9 mouse cellular contexts compared by ENCODE assay signal in the genomic region with DNA sequence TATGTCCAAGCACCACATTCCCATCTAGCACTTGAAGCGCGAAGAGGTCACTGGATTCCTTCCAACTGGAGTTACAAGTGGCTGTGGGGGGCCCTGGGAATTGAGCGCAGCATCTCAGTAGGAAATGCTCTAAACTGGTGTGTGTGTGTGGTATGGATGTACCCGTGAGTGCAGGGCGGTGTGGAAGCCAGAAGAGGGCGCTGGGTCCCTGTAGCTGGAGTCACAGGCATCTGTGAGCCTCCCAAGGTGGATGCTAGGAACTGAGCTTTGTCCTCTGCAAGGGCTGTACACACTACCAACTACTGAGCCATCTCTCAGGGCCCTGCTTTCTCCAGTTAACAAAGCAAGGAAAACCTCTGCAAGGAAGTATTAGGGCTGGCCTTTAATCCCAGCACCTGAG. TPM values are rescaled to one million over a fixed set of nuclear protein-coding genes. Genes with fewer than 3 reads are reported as not detected.
A peak's percentile ranks its signal among the peaks of the same experiment; 100 is the strongest.
DNase-seq lines count a peak whose midpoint lies in the region; ATAC-seq and TF ChIP-seq lines count a peak whose summit lies in the region.
"Had no signal": no experiment of that assay in that cellular context is flagged by ENCODE, and none has a peak within 500 bp of the region (broad histone marks: within the 10 kb centered on the region; RNA-seq: fewer than 3 reads in every experiment).

No protein-coding gene starts in this region.

- no peaks in the 10 kb centered on the region for H3K36me3 ChIP-seq in forebrain, postnatal 0 days (ENCODE audit: insufficient read depth)
- H3K36me3 ChIP-seq in forebrain, embryonic 16.5 days (ENCODE audit: control insufficient read depth, insufficient read depth) = no peaks in the 10 kb centered on the region
- 0 out of 2 replicates have a peak, but pooled peaks cover 1% of the 10 kb centered on the region for H3K36me3 ChIP-seq in testis, adult 2 months (ENCODE audit: control insufficient read depth, insufficient read depth, low read length)
- H3K36me3 ChIP-seq in lung, embryonic 14.5 days (ENCODE audit: insufficient read depth) = peaks cover 27% of the 10 kb centered on the region
- H3K36me3 ChIP-seq in forebrain, embryonic 15.5 days = 0 out of 2 replicates have a peak, but pooled peaks cover 3% of the 10 kb centered on the region
- H3K36me3 ChIP-seq in heart, embryonic 11.5 days (ENCODE audit: control insufficient read depth, insufficient read depth, low read length) = no peaks in the 10 kb centered on the region; the same call in 1 of the 2 replicates

- H3K27me3 ChIP-seq in forebrain, postnatal 0 days (ENCODE audit: insufficient read depth, low read length) = no peaks in the 10 kb centered on the region
- H3K27me3 ChIP-seq in forebrain, embryonic 16.5 days (replicated peaks; ENCODE audit: control insufficient read depth, insufficient read depth, low read length) = no peaks in the 10 kb centered on the region
- H3K27me3 ChIP-seq in testis, adult 2 months (ENCODE audit: control insufficient read depth, insufficient read depth, low read length) = no peaks in the 10 kb centered on the region
- no peaks in the 10 kb centered on the region for H3K27me3 ChIP-seq in lung, embryonic 14.5 days (ENCODE audit: insufficient read depth, low read length)
- no peaks in the 10 kb centered on the region for H3K27me3 ChIP-seq in forebrain, embryonic 15.5 days
- no peaks in the 10 kb centered on the region for H3K27me3 ChIP-seq in heart, embryonic 11.5 days (ENCODE audit: control insufficient read depth, insufficient read depth, low read length)

- no peaks in the 10 kb centered on the region for H3K9me3 ChIP-seq in forebrain, postnatal 0 days (ENCODE audit: low read length)
- H3K9me3 ChIP-seq in forebrain, embryonic 16.5 days (ENCODE audit: control insufficient read depth, low read length) = no peaks in the 10 kb centered on the region
- no peaks in the 10 kb centered on the region for H3K9me3 ChIP-seq in lung, embryonic 14.5 days (ENCODE audit: low read depth, low read length)
- H3K9me3 ChIP-seq in forebrain, embryonic 15.5 days = no peaks in the 10 kb centered on the region
- no peaks in the 10 kb centered on the region for H3K9me3 ChIP-seq in heart, embryonic 11.5 days (replicated peaks; ENCODE audit: control insufficient read depth, low read length)

- H3K9ac ChIP-seq in forebrain, postnatal 0 days = no peak overlapping the region
- H3K9ac ChIP-seq in forebrain, embryonic 16.5 days (replicated peaks; ENCODE audit: low read depth, low read length) = no peak overlapping the region
- no peak overlapping the region; the same call in 1 of the 2 replicates for H3K9ac ChIP-seq in lung, embryonic 14.5 days
- H3K9ac ChIP-seq in forebrain, embryonic 15.5 days (replicated peaks) = no peak overlapping the region
- H3K9ac ChIP-seq in heart, embryonic 11.5 days (ENCODE audit: low read depth, low read length) = no peak overlapping the region

- H3K27ac ChIP-seq in forebrain, postnatal 0 days (ENCODE audit: low read depth, low read length) = no peak overlapping the region
- no peak overlapping the region for H3K27ac ChIP-seq in forebrain, embryonic 16.5 days (ENCODE audit: low read length)
- H3K27ac ChIP-seq in testis, adult 2 months (ENCODE audit: control insufficient read depth, insufficient read depth, low read depth, low read length) = no peak overlapping the region
- no peak overlapping the region for H3K27ac ChIP-seq in lung, embryonic 14.5 days (ENCODE audit: low read depth)
- H3K27ac ChIP-seq in forebrain, embryonic 15.5 days (replicated peaks) = no peak overlapping the region
- H3K27ac ChIP-seq in heart, embryonic 11.5 days (ENCODE audit: low read depth, low read length) = no peak overlapping the region

- peaks cover 9% of the 10 kb centered on the region; the same call in 1 of the 2 replicates for H3K4me1 ChIP-seq in forebrain, postnatal 0 days (ENCODE audit: insufficient read depth)
- H3K4me1 ChIP-seq in forebrain, embryonic 16.5 days (replicated peaks; ENCODE audit: control insufficient read depth, insufficient read depth, low read length) = peaks cover 12% of the 10 kb centered on the region
- H3K4me1 ChIP-seq in testis, adult 2 months (ENCODE audit: control insufficient read depth, insufficient read depth, low read length) = peaks cover 5% of the 10 kb centered on the region
- H3K4me1 ChIP-seq in lung, embryonic 14.5 days (ENCODE audit: insufficient read depth) = no peaks in the 10 kb centered on the region
- peaks cover 15% of the 10 kb centered on the region for H3K4me1 ChIP-seq in forebrain, embryonic 15.5 days
- H3K4me1 ChIP-seq in heart, embryonic 11.5 days (ENCODE audit: control insufficient read depth, insufficient read depth, low read length) = peaks cover 13% of the 10 kb centered on the region; the same call in 1 of the 2 replicates

- WGBS in forebrain, postnatal 0 days = 86% methylated on average over 6 of the region's 6 CpGs
- 90% methylated on average over 6 of the region's 6 CpGs for WGBS in forebrain, embryonic 16.5 days
- 86% methylated on average over 6 of the region's 6 CpGs for WGBS in lung, embryonic 14.5 days
- WGBS in forebrain, embryonic 15.5 days = 90% methylated on average over 6 of the region's 6 CpGs
- WGBS in heart, embryonic 11.5 days (ENCODE audit: insufficient replicate concordance) = 87% methylated on average over 6 of the region's 6 CpGs

- DNase-seq in forebrain, postnatal 0 days = no peak
- DNase-seq in testis, postnatal 14 days (ENCODE audit: low spot score) = no peak
- DNase-seq in lung, embryonic 14.5 days = peak; percentile 23
- peak; percentile 79 for DNase-seq in thymus, postnatal 4 days

- no peak overlapping the region for H3K4me3 ChIP-seq in forebrain, postnatal 0 days (ENCODE audit: low read depth, low read length)
- H3K4me3 ChIP-seq in forebrain, embryonic 16.5 days (replicated peaks; ENCODE audit: low read length) = no peak overlapping the region
- no peak overlapping the region for H3K4me3 ChIP-seq in testis, adult 2 months (ENCODE audit: control insufficient read depth, low read depth, low read length)
- no peak overlapping the region for H3K4me3 ChIP-seq in lung, embryonic 14.5 days (ENCODE audit: low read depth, low read length)
- H3K4me3 ChIP-seq in forebrain, embryonic 15.5 days = no peak overlapping the region
- H3K4me3 ChIP-seq in heart, embryonic 11.5 days (ENCODE audit: low read depth, low read length) = no peak overlapping the region

- no peak for ATAC-seq in forebrain, postnatal 0 days
- no peak for ATAC-seq in forebrain, embryonic 16.5 days
- ATAC-seq in lung, embryonic 14.5 days (ENCODE audit: insufficient read depth) = no peak
- no peak for ATAC-seq in forebrain, embryonic 15.5 days (replicated peaks)
- no peak for ATAC-seq in heart, embryonic 11.5 days (replicated peaks; ENCODE audit: insufficient number of reproducible peaks, low FRiP score, low TSS enrichment)

- TF ChIP-seq CTCF in forebrain, postnatal 0 days (IDR thresholded peaks at IDR 0.05; ENCODE audit: low read depth) = peak; percentile 40
- TF ChIP-seq CTCF in testis, adult 2 months (IDR thresholded peaks at IDR 0.05; ENCODE audit: control insufficient read depth, insufficient read depth, insufficient replicate concordance, low read depth, low read length) = peak; percentile 32; the same call in 1 of the 2 replicates
- TF ChIP-seq CTCF in lung, embryonic 14.5 days (IDR thresholded peaks at IDR 0.05; ENCODE audit: low read depth) = peak; percentile 48

- no peak overlapping the region for H3K4me2 ChIP-seq in forebrain, postnatal 0 days (ENCODE audit: low read depth)
- H3K4me2 ChIP-seq in forebrain, embryonic 16.5 days (ENCODE audit: low read length) = no peak overlapping the region
- H3K4me2 ChIP-seq in lung, embryonic 14.5 days = no peak overlapping the region
- H3K4me2 ChIP-seq in forebrain, embryonic 15.5 days (replicated peaks) = no peak overlapping the region
- H3K4me2 ChIP-seq in heart, embryonic 11.5 days = no peak overlapping the region

- no peak for TF ChIP-seq POLR2A in testis, adult 2 months (IDR thresholded peaks at IDR 0.05; ENCODE audit: control insufficient read depth, low read depth, low read length)

RNA-seq across cellular contexts. Expression of gene Hdac1, which starts 2.5 kb away (rescaled TPM):
- total RNA-seq in forebrain, postnatal 0 days (2014; rRNA removed) = 25.6 and 30.8 TPM in 2 replicates
- polyA plus RNA-seq in forebrain, postnatal 0 days (2015; fragmentation: Nextera tagmentation; extraction: Ambion mirVana) = 47.3 and 50.7 TPM in 2 replicates
- polyA plus RNA-seq in forebrain, embryonic 16.5 days (2015; fragmentation: Nextera tagmentation; extraction: Ambion mirVana) = 113 and 116 TPM in 2 replicates
- 123 and 132 TPM in 2 replicates for polyA plus RNA-seq in testis, adult 2 months (2012; rRNA removed)
- 243 and 246 TPM in 2 replicates for polyA plus RNA-seq in lung, embryonic 14.5 days (2014; fragmentation: Nextera tagmentation; extraction: Ambion mirVana)
- 119 and 130 TPM in 2 replicates for polyA plus RNA-seq in forebrain, embryonic 15.5 days (2015; fragmentation: Nextera tagmentation; extraction: Ambion mirVana)
- 154 and 175 TPM in 2 replicates for polyA plus RNA-seq in heart, embryonic 11.5 days (2014; fragmentation: Nextera tagmentation; extraction: Ambion mirVana)

RNA-seq across cellular contexts. Expression of gene Marcksl1, which starts 26.6 kb away (rescaled TPM):
- total RNA-seq in forebrain, postnatal 0 days (2014; rRNA removed) = 1,946 and 1,960 TPM in 2 replicates
- 2,276 and 2,298 TPM in 2 replicates for polyA plus RNA-seq in forebrain, postnatal 0 days (2015; fragmentation: Nextera tagmentation; extraction: Ambion mirVana)
- 1,850 and 1,955 TPM in 2 replicates for polyA plus RNA-seq in forebrain, embryonic 16.5 days (2015; fragmentation: Nextera tagmentation; extraction: Ambion mirVana)
- polyA plus RNA-seq in testis, adult 2 months (2012; rRNA removed) = 55.6 and 69.9 TPM in 2 replicates
- 799 and 847 TPM in 2 replicates for polyA plus RNA-seq in lung, embryonic 14.5 days (2014; fragmentation: Nextera tagmentation; extraction: Ambion mirVana)
- polyA plus RNA-seq in forebrain, embryonic 15.5 days (2015; fragmentation: Nextera tagmentation; extraction: Ambion mirVana) = 2,102 and 2,181 TPM in 2 replicates
- 506 and 517 TPM in 2 replicates for polyA plus RNA-seq in heart, embryonic 11.5 days (2014; fragmentation: Nextera tagmentation; extraction: Ambion mirVana)

RNA-seq across cellular contexts. Expression of gene Lck, which starts 33.4 kb away (rescaled TPM):
- 13.9 and 15.3 TPM in 2 replicates for total RNA-seq in forebrain, postnatal 0 days (2014; rRNA removed)
- polyA plus RNA-seq in forebrain, postnatal 0 days (2015; fragmentation: Nextera tagmentation; extraction: Ambion mirVana) = 14.9 and 17.0 TPM in 2 replicates
- 7.6 and 11.1 TPM in 2 replicates for polyA plus RNA-seq in forebrain, embryonic 16.5 days (2015; fragmentation: Nextera tagmentation; extraction: Ambion mirVana)
- 1.8 and 2.5 TPM in 2 replicates for polyA plus RNA-seq in testis, adult 2 months (2012; rRNA removed)
- 5.7 and 7.8 TPM in 2 replicates for polyA plus RNA-seq in lung, embryonic 14.5 days (2014; fragmentation: Nextera tagmentation; extraction: Ambion mirVana)
- 7.6 and 9.2 TPM in 2 replicates for polyA plus RNA-seq in forebrain, embryonic 15.5 days (2015; fragmentation: Nextera tagmentation; extraction: Ambion mirVana)
- polyA plus RNA-seq in heart, embryonic 11.5 days (2014; fragmentation: Nextera tagmentation; extraction: Ambion mirVana) = 3.6 and 4.6 TPM in 2 replicates

RNA-seq across cellular contexts. Expression of gene Fam167b, which starts 38.3 kb away (rescaled TPM):
- not detected in 2 replicates for total RNA-seq in forebrain, postnatal 0 days (2014; rRNA removed)
- 0.23 TPM in 1 of 2 replicates, not detected in the other for polyA plus RNA-seq in forebrain, postnatal 0 days (2015; fragmentation: Nextera tagmentation; extraction: Ambion mirVana)
- polyA plus RNA-seq in forebrain, embryonic 16.5 days (2015; fragmentation: Nextera tagmentation; extraction: Ambion mirVana) = 0.24 and 0.27 TPM in 2 replicates
- 0.19 TPM in 1 of 2 replicates, not detected in the other for polyA plus RNA-seq in testis, adult 2 months (2012; rRNA removed)
- polyA plus RNA-seq in lung, embryonic 14.5 days (2014; fragmentation: Nextera tagmentation; extraction: Ambion mirVana) = 2.2 and 2.7 TPM in 2 replicates
- polyA plus RNA-seq in forebrain, embryonic 15.5 days (2015; fragmentation: Nextera tagmentation; extraction: Ambion mirVana) = 0.25 and 0.41 TPM in 2 replicates
- polyA plus RNA-seq in heart, embryonic 11.5 days (2014; fragmentation: Nextera tagmentation; extraction: Ambion mirVana) = 3.6 TPM in 2 replicates

RNA-seq across cellular contexts. Expression of gene Fam229a, which starts 49.0 kb away (rescaled TPM):
- total RNA-seq in forebrain, postnatal 0 days (2014; rRNA removed) = 1.8 TPM in 1 of 2 replicates, not detected in the other
- polyA plus RNA-seq in forebrain, postnatal 0 days (2015; fragmentation: Nextera tagmentation; extraction: Ambion mirVana) = 1.7 and 2.6 TPM in 2 replicates
- 0.39 TPM in 1 of 2 replicates, not detected in the other for polyA plus RNA-seq in forebrain, embryonic 16.5 days (2015; fragmentation: Nextera tagmentation; extraction: Ambion mirVana)
- polyA plus RNA-seq in testis, adult 2 months (2012; rRNA removed) = 945 and 1,232 TPM in 2 replicates
- polyA plus RNA-seq in lung, embryonic 14.5 days (2014; fragmentation: Nextera tagmentation; extraction: Ambion mirVana) = not detected in 2 replicates
- 0.61 TPM in 1 of 2 replicates, not detected in the other for polyA plus RNA-seq in forebrain, embryonic 15.5 days (2015; fragmentation: Nextera tagmentation; extraction: Ambion mirVana)
- polyA plus RNA-seq in heart, embryonic 11.5 days (2014; fragmentation: Nextera tagmentation; extraction: Ambion mirVana) = not detected in 2 replicates
- total RNA-seq: layer of hippocampus, adult 18-20 months had no signal

Comparison
In these comparisons a context has a peak if more than half of its experiments do, and no peak if none do; other contexts are left out.
1. DNase-seq: peak in lung, embryonic 14.5 days (single experiment) and thymus, postnatal 4 days (single experiment); none in forebrain, postnatal 0 days (single experiment) and testis, postnatal 14 days (single experiment).
2. Peak in every context shown above with its lines, with median percentiles within 50 percentile points of each other: CTCF ChIP-seq.